Mouse (Mus musculus) bone marrow, adult 2 months (tissue): ENCODE results near the gene Gsk3a.

Source experiments
- CTCF ChIP-seq: fragments of 200-500 bp; IDR thresholded peaks from 2 replicates; pipeline ENCODE4 v1.5.1; 2011; ENCODE audit warnings: low read length, control low read depth; ENCODE audit not compliant: control insufficient read depth, insufficient read depth
- POLR2A ChIP-seq: fragments of 200-500 bp; IDR thresholded peaks from 2 replicates; pipeline ENCODE4 v1.6.1; 2011; ENCODE audit warnings: low read depth, mild to moderate bottlenecking, control low read depth, low read length, borderline replicate concordance; ENCODE audit not compliant: control insufficient read depth

GRCm38 (mm10) chr7:25271651-25272444 is 34.2 kb upstream of the Gsk3a start:
- TF ChIP-seq CTCF (no peak), POLR2A (0 out of 2 replicates have a peak, but pooled peaks have one; percentile 8)
